Mouse (Mus musculus): Measurements from ENCODE around the gene Stk10.
"Not testable (repeated sequence)": the region's sequence is repeated elsewhere in the genome, so short reads cannot be mapped to it uniquely, and the experiment has no call there.

The Stk10 gene

GRCm38 (mm10) chr11:32532765-32533481 is at the start of gene Stk10:
TSS of gene Stk10 (plus strand) at chr11:32533305.
- ATAC-seq (ENCODE audit: low TSS enrichment) = peak; percentile 91

GRCm38 (mm10) chr11:32485290-32485689 is 47.8 kb upstream of the Stk10 start:
- ATAC-seq (ENCODE audit: low TSS enrichment) = no peak

GRCm38 (mm10) chr11:32486621-32487020 is 46.5 kb upstream of the Stk10 start:
- no peak for ATAC-seq (ENCODE audit: low TSS enrichment)

- no peak for ATAC-seq (ENCODE audit: low TSS enrichment)
Observed at GRCm38 (mm10) chr11:32487501-32487900, 45.6 kb upstream of the Stk10 start.

- ATAC-seq (ENCODE audit: low TSS enrichment) = no peak
Observed at GRCm38 (mm10) chr11:32488344-32488743, 44.8 kb upstream of the Stk10 start.

GRCm38 (mm10) chr11:32488808-32489670 is 44.1 kb upstream of the Stk10 start:
- peak; percentile 60 for ATAC-seq (ENCODE audit: low TSS enrichment)

GRCm38 (mm10) chr11:32491079-32491478 is 42.0 kb upstream of the Stk10 start:
- no peak for ATAC-seq (ENCODE audit: low TSS enrichment)

GRCm38 (mm10) chr11:32493312-32493711 is 39.8 kb upstream of the Stk10 start:
- no peak for ATAC-seq (ENCODE audit: low TSS enrichment)

- peak; percentile 75 for ATAC-seq (ENCODE audit: low TSS enrichment)
Observed at GRCm38 (mm10) chr11:32495283-32495682, 37.8 kb upstream of the Stk10 start.

GRCm38 (mm10) chr11:32498757-32499535 is 34.2 kb upstream of the Stk10 start:
- peak; percentile 62 for ATAC-seq (ENCODE audit: low TSS enrichment)

GRCm38 (mm10) chr11:32499931-32500330 is 33.2 kb upstream of the Stk10 start:
- ATAC-seq (ENCODE audit: low TSS enrichment) = no peak

GRCm38 (mm10) chr11:32503711-32504110 is 29.4 kb upstream of the Stk10 start:
- ATAC-seq (ENCODE audit: low TSS enrichment) = no peak

GRCm38 (mm10) chr11:32505091-32505739 is 27.9 kb upstream of the Stk10 start:
- peak; percentile 94 for ATAC-seq (ENCODE audit: low TSS enrichment)

- ATAC-seq (ENCODE audit: low TSS enrichment) = no peak
Observed at GRCm38 (mm10) chr11:32510930-32511329, 22.2 kb upstream of the Stk10 start.

- not testable (repeated sequence) for ATAC-seq (ENCODE audit: low TSS enrichment)
Observed at GRCm38 (mm10) chr11:32514853-32515252, 18.3 kb upstream of the Stk10 start.

- ATAC-seq (ENCODE audit: low TSS enrichment) = no peak
Observed at GRCm38 (mm10) chr11:32516091-32516490, 17.0 kb upstream of the Stk10 start.

GRCm38 (mm10) chr11:32516916-32517712 is 16.0 kb upstream of the Stk10 start:
- peak; percentile 90 for ATAC-seq (ENCODE audit: low TSS enrichment)

- ATAC-seq (ENCODE audit: low TSS enrichment) = no peak
Observed at GRCm38 (mm10) chr11:32518770-32519169, 14.3 kb upstream of the Stk10 start.

GRCm38 (mm10) chr11:32519354-32519753 is 13.8 kb upstream of the Stk10 start:
- ATAC-seq (ENCODE audit: low TSS enrichment) = no peak

- no peak for ATAC-seq (ENCODE audit: low TSS enrichment)
Observed at GRCm38 (mm10) chr11:32521246-32521645, 11.9 kb upstream of the Stk10 start.

All from frontal cortex, adult (tissue).